Mouse (Mus musculus) embryonic facial prominence, embryonic 10.5 days (tissue): ENCODE measurements around the gene Gm20517. TPM values are rescaled to one million over a fixed set of nuclear protein-coding genes. Genes with fewer than 3 reads are reported as not detected.

Source experiments
- DNase-seq: peaks from one replicate; pipeline ENCODE4 v3.0.0-alpha.2; 2017; ENCODE audit warnings: low spot score
- H3K27ac ChIP-seq: fragments of 300-500 bp; sonication (generic); replicated peaks from 2 replicates; pipeline ENCODE4 v1.5.1; 2016; ENCODE audit warnings: mild to moderate bottlenecking
- H3K27me3 ChIP-seq: fragments of 300-500 bp; sonication (generic); replicated peaks from 2 replicates; pipeline ENCODE4 v1.6.1; 2016; ENCODE audit warnings: low read depth, mild to moderate bottlenecking; ENCODE audit not compliant: poor library complexity, severe bottlenecking
- H3K36me3 ChIP-seq: fragments of 300-500 bp; sonication (generic); replicated peaks from 2 replicates; pipeline ENCODE4 v1.6.1; 2016; ENCODE audit warnings: mild to moderate bottlenecking, moderate library complexity
- H3K4me1 ChIP-seq: fragments of 300-500 bp; sonication (generic); 2 replicates; pipeline ENCODE4 v1.6.1; 2016
- H3K4me3 ChIP-seq: fragments of 300-500 bp; sonication (generic); 2 replicates; pipeline ENCODE4 v1.5.1; 2016; ENCODE audit warnings: mild to moderate bottlenecking, moderate library complexity
- H3K9me3 ChIP-seq: fragments of 300-500 bp; sonication (generic); 2 replicates; pipeline ENCODE4 v1.6.1; 2016; ENCODE audit warnings: mild to moderate bottlenecking
- WGBS: fragments of 180-500 bp; shearing (Covaris S2); methylation state at CpG from one replicate; pipeline ENCODE4 v1.1.7; 2016; 5-methylcytosine and 5-hydroxymethylcytosine counted together
- polyA plus RNA-seq: library from polyadenylated mRNA; unstranded; fragments of >200 nt; fragmentation: Nextera tagmentation; extraction: Ambion mirVana; gene quantifications from 2 replicates; pipeline ENCODE4 v1.2.1, GENCODE M21; 2016

Gene Gm20517
- polyA plus RNA-seq, 1 experiment from 2014 or later: 1.6 TPM

GRCm38 (mm10) chr17:47694442-47694502, 82.9 kb downstream of the Gm20517 start, which contains the start of gene Gm21981:
Gm21981 (minus strand) TSS chr17:47694455.
- WGBS: 0% methylated on average over 3 of the region's 3 CpGs
- no peaks in the 10 kb centered on the region for H3K9me3 ChIP-seq
- H3K27me3 ChIP-seq: peaks cover 63% of the 10 kb centered on the region
- DNase-seq: no peak
- H3K27ac ChIP-seq: peak within 1 kb of the TSS; percentile 90
- H3K4me3 ChIP-seq: peak within 1 kb of the TSS; percentile 85
- H3K4me1 ChIP-seq: peaks cover 32% of the 10 kb centered on the region
- H3K36me3 ChIP-seq: peaks cover 10% of the 10 kb centered on the region

DNA sequence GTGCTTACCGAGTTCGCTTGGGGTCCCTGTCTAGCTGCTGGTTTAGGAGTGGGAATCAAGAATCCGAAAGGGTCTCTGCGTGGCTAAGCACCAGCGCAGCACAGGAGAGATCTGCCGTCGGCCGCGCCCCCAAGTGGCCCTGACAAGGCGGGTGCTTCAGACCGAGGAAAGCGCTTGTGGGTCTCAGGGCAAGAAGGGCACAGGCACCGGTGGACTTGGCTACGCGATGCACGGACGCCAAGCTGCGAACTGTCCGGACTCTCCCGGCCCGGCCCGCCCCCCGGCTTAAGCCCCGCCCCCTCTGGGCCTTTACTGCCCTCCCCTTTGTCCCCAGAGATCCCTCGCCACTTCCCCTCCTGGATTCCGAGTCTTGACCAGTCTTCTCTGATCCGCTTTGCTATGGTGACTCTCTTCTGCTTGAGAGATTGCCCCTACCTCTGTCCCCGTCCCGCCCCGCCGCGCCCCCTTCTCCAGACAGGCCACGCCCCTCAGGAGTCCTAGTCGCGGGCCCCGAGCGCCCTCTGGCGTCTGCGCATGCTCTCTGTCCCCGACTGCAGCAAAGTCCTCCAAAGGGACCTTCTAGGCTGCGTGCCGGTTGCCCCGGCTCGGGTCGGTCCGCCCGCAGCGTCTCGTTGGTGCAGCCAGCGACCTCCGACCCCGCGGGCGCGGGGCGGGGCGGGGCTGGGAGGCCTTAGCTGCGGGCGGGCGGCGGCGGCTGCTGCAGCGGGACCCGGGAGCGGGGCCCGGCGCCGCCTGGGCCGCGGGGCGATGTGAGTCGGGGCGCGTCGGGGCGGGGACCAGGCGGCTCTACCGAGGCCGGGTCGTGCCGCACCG, 83.3 kb downstream of the Gm20517 start, which contains the start of gene Prickle4:
TSS of gene Prickle4 (minus strand) at position 234 of the 834 bp plus-strand sequence.
- Histone ChIP-seq H3K27me3 (peaks cover 59% of the 10 kb centered on the region), H3K27ac (peak within 1 kb of the TSS; percentile 90)

GRCm38 (mm10) chr17:47695337-47695710, 83.9 kb downstream of the Gm20517 start:
- Histone ChIP-seq H3K36me3 (peaks cover 20% of the 10 kb centered on the region), H3K4me3 (peak overlapping the region; percentile 85), H3K27ac (peak overlapping the region; percentile 90), H3K9me3 (no peaks in the 10 kb centered on the region), H3K4me1 (peaks cover 23% of the 10 kb centered on the region), H3K27me3 (peaks cover 53% of the 10 kb centered on the region)
- under 1% methylated on average over 23 of the region's 23 CpGs for WGBS
- DNase-seq: no peak

More for the DNA sequence above, 83.3 kb downstream of the Gm20517 start, which contains the start of gene Prickle4:
- WGBS: under 1% methylated on average over 80 of the region's 82 CpGs
- H3K4me3 ChIP-seq: peak within 1 kb of the TSS; percentile 85
- peak; percentile 99 for DNase-seq
- peaks cover 14% of the 10 kb centered on the region for H3K36me3 ChIP-seq
- H3K9me3 ChIP-seq: no peaks in the 10 kb centered on the region
- peaks cover 28% of the 10 kb centered on the region for H3K4me1 ChIP-seq

DNA sequence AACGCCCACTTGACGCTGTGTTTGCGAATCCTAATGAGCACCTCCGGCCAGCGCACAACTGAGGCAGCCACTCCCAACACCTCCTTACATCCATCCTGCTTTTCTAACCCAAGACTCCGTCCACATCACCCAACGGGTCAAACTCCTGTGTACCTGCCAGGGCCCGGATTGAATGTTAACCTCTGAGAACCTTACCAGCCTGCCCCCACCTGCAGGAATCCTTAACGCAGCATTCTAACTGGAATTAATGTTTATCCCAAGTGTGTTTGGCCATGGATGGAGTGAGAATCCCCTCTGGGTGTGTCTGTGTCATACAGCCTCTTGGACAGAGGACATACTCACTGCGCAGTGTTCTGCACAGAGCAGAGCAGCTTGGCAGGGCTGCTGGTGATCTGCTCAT, 86.8 kb downstream of the Gm20517 start:
- no peak for DNase-seq
- no peak overlapping the region for H3K4me3 ChIP-seq
- WGBS: 86% methylated on average over 10 of the region's 10 CpGs
- peaks cover 48% of the 10 kb centered on the region for H3K27me3 ChIP-seq
- peaks cover 48% of the 10 kb centered on the region for H3K36me3 ChIP-seq
- H3K27ac ChIP-seq: no peak overlapping the region
- H3K9me3 ChIP-seq: no peaks in the 10 kb centered on the region
- H3K4me1 ChIP-seq: peaks cover 38% of the 10 kb centered on the region

DNA sequence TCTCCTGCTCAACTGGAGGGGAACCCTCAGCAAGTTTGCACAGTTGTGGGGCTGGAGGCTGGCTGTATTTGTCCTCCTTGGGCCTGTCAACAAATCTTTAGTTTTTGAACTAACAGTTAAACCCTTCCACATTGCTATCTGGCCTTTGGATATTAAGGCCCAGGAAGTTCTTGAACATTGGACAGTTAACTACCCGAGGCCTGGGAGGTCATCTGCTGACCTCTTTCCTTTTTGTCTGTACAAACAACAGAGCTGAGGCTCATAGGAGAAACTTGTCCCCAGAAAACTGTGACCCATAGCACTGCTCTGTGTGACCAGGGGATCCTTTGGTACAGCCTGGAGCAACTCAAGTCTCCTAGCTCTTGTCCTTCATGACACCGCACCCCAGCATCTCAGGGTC, 87.7 kb downstream of the Gm20517 start:
- H3K36me3 ChIP-seq: peaks cover 56% of the 10 kb centered on the region
- 86% methylated on average over 2 of the region's 2 CpGs for WGBS
- H3K9me3 ChIP-seq: no peaks in the 10 kb centered on the region
- no peak overlapping the region for H3K27ac ChIP-seq
- DNase-seq: no peak
- no peak overlapping the region for H3K4me3 ChIP-seq
- H3K27me3 ChIP-seq: peaks cover 49% of the 10 kb centered on the region
- H3K4me1 ChIP-seq: peaks cover 36% of the 10 kb centered on the region

- H3K27me3 ChIP-seq: peaks cover 49% of the 10 kb centered on the region
- peaks cover 64% of the 10 kb centered on the region for H3K36me3 ChIP-seq
- no peak for DNase-seq
- no peak overlapping the region for H3K4me3 ChIP-seq
- H3K4me1 ChIP-seq: peaks cover 26% of the 10 kb centered on the region
- H3K9me3 ChIP-seq: no peaks in the 10 kb centered on the region
- 81% methylated on average over 9 of the region's 9 CpGs for WGBS
- H3K27ac ChIP-seq: no peak overlapping the region
Measured at GRCm38 (mm10) chr17:47701793-47702192, 90.4 kb downstream of the Gm20517 start.

DNA sequence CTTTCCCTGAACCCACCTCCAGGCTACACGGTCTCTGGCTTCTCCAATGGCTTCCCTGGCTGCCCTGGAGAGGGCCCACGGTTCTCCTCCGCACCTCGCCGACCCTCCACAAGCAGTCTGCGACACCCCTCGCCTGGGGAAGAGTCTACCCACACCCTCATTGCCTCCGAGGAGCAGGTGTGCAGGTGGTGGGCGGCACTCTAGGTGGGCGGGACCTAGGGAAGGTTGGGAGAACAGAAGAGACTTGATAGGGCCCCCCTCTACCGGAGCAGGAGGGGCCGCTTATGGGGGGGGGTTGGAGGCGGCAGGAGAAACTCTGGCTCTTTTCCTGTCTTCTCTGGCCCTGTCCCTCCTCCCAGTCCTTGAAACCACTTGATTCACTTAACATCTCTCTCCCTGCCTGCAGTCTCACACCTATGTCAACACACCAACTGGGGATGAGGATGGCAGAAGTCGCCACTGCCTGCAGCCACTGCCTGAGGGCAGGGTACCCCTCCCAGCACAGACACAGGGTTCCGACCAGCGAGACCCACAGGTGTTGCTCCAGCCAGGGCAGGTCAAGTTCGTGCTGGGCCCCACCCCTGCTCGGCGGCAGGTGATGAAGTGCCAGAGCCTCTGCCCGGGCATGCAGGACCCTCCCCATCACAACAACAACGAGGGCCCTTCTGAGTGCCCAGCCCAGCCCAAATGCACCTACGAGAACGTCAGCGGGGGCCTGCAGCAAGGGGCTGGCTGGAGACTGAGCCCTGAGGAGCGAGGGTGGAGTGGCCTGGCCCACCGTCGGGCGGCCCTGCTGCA, 91.4 kb downstream of the Gm20517 start:
- Histone ChIP-seq H3K4me3 (0 out of 2 replicates have a peak overlapping the region, but pooled peaks have one; percentile 23), H3K27ac (no peak overlapping the region), H3K27me3 (peaks cover 48% of the 10 kb centered on the region), H3K4me1 (peaks cover 29% of the 10 kb centered on the region), H3K36me3 (peaks cover 64% of the 10 kb centered on the region), H3K9me3 (no peaks in the 10 kb centered on the region)
- no peak for DNase-seq
- WGBS: 33% methylated on average over 28 of the region's 28 CpGs

DNA sequence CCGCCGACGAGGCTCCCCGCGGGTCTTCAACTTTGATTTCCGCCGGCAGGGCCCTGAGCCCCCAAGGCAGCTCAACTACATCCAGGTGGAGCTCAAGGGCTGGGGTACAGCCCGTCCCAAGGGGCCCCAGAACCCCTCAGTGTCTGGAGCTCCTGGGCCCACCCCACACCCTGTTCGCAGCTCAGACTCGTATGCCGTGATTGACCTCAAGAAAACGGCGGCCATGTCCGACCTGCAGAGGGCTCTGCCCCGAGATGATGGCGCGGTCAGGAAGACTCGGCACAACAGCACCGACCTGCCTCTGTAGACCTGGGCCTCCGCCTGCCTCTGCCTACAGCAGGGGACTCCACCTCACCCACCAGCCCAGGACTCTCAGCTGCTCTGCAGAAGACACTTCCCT, 92.2 kb downstream of the Gm20517 start:
- Histone ChIP-seq H3K4me3 (peak overlapping the region; percentile 23; the same call in 1 of the 2 replicates), H3K9me3 (no peaks in the 10 kb centered on the region), H3K27me3 (peaks cover 44% of the 10 kb centered on the region), H3K4me1 (peaks cover 29% of the 10 kb centered on the region), H3K36me3 (peaks cover 58% of the 10 kb centered on the region), H3K27ac (no peak overlapping the region)
- 22% methylated on average over 20 of the region's 20 CpGs for WGBS
- peak; percentile 34 for DNase-seq

- peaks cover 50% of the 10 kb centered on the region for H3K36me3 ChIP-seq
- H3K4me3 ChIP-seq: no peak overlapping the region
- peaks cover 29% of the 10 kb centered on the region for H3K4me1 ChIP-seq
- H3K27me3 ChIP-seq: peaks cover 44% of the 10 kb centered on the region
- no peak overlapping the region for H3K27ac ChIP-seq
- H3K9me3 ChIP-seq: no peaks in the 10 kb centered on the region
- no peak for DNase-seq
- WGBS: 82% methylated on average over 4 of the region's 4 CpGs
Measured at GRCm38 (mm10) chr17:47704692-47705091, 93.3 kb downstream of the Gm20517 start.

DNA sequence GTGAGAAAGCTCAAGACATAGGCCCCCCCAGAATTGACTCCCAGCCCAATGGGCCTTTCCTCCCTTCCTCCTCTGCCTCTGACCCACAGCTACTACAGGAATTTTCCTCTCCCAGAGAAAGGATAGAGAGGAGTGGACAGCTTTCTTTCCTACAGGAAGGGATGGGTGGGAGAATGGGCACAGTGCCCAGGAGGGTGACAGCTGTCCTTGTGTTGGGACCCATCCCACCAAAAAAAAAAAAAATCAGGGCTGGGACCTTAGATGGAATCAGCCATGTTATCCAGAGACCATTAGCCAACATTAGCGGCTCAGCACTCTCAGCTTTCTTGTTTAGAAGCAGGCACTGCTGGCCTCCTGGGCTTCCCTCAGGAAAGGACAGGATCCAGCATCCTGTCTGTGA, 94.8 kb downstream of the Gm20517 start:
- Histone ChIP-seq H3K36me3 (peaks cover 35% of the 10 kb centered on the region), H3K4me1 (peaks cover 29% of the 10 kb centered on the region), H3K9me3 (no peaks in the 10 kb centered on the region), H3K27me3 (peaks cover 42% of the 10 kb centered on the region), H3K4me3 (no peak overlapping the region), H3K27ac (no peak overlapping the region)
- no peak for DNase-seq
- WGBS: 69% methylated on average over 1 of the region's 1 CpGs

- Histone ChIP-seq H3K9me3 (no peaks in the 10 kb centered on the region), H3K36me3 (peaks cover 18% of the 10 kb centered on the region), H3K4me1 (peaks cover 19% of the 10 kb centered on the region), H3K4me3 (no peak overlapping the region), H3K27ac (no peak overlapping the region), H3K27me3 (peaks cover 35% of the 10 kb centered on the region)
- no peak for DNase-seq
- 82% methylated on average over 3 of the region's 3 CpGs for WGBS
Measured at GRCm38 (mm10) chr17:47707961-47708360, 96.6 kb downstream of the Gm20517 start.

DNA sequence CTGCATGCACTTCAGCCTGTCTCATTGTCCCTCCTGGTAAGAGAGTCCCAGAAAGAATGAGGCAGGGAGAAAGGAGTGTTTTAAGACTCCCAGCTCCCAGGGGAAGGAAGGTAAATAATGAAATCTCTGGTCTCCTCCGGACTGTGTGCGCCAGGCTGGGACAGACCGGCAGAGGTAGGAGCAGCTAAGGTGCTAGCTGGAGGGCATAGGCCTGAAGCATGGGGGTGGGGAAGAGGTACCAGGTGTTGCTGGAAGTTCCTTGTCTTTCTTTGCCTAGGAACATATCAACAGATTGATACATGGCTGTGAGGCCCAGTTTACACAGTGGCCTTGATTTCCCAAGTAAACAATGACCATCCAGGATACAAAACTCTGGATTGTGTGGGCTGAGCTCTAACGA, 97.6 kb downstream of the Gm20517 start:
- H3K4me1 ChIP-seq: peaks cover 12% of the 10 kb centered on the region
- 82% methylated on average over 4 of the region's 4 CpGs for WGBS
- no peak for DNase-seq
- peaks cover 25% of the 10 kb centered on the region for H3K27me3 ChIP-seq
- no peak overlapping the region for H3K27ac ChIP-seq
- H3K4me3 ChIP-seq: no peak overlapping the region
- H3K36me3 ChIP-seq: peaks cover 9% of the 10 kb centered on the region
- no peaks in the 10 kb centered on the region for H3K9me3 ChIP-seq

GRCm38 (mm10) chr17:47710036-47710435, 98.6 kb downstream of the Gm20517 start:
- Histone ChIP-seq H3K4me1 (peaks cover 12% of the 10 kb centered on the region), H3K4me3 (no peak overlapping the region), H3K36me3 (0 out of 2 replicates have a peak, but pooled peaks cover 2% of the 10 kb centered on the region), H3K27me3 (peaks cover 14% of the 10 kb centered on the region), H3K27ac (no peak overlapping the region), H3K9me3 (no peaks in the 10 kb centered on the region)
- WGBS: 80% methylated on average over 3 of the region's 3 CpGs
- no peak for DNase-seq
